Mouse (Mus musculus) hindbrain, embryonic 10.5 days (tissue): ENCODE data around the gene Adam20. TPM values are rescaled to one million over a fixed set of nuclear protein-coding genes. Genes with fewer than 3 reads are reported as not detected.
"Not testable (repeated sequence)": the region's sequence is repeated elsewhere in the genome, so short reads cannot be mapped to it uniquely, and the experiment has no call there.

ENCODE experiments used
- DNase-seq: peaks from one replicate; pipeline ENCODE4 v3.0.0-alpha.2; 2017; ENCODE audit warnings: low spot score
- H3K27ac ChIP-seq: fragments of 300-500 bp; sonication (generic); 2 replicates; pipeline ENCODE4 v1.5.1; 2016; ENCODE audit warnings: mild to moderate bottlenecking, moderate library complexity
- H3K27me3 ChIP-seq: fragments of 300-500 bp; sonication (generic); 2 replicates; pipeline ENCODE4 v1.6.1; 2016; ENCODE audit warnings: mild to moderate bottlenecking; ENCODE audit not compliant: poor library complexity, insufficient read depth, severe bottlenecking
- H3K36me3 ChIP-seq: fragments of 300-500 bp; sonication (generic); 2 replicates; pipeline ENCODE4 v1.6.1; 2016; ENCODE audit warnings: mild to moderate bottlenecking, moderate library complexity
- H3K4me1 ChIP-seq: fragments of 300-500 bp; sonication (generic); replicated peaks from 2 replicates; pipeline ENCODE4 v1.6.1; 2016; ENCODE audit warnings: mild to moderate bottlenecking
- H3K4me3 ChIP-seq: fragments of 300-500 bp; sonication (generic); 2 replicates; pipeline ENCODE4 v1.5.1; 2016; ENCODE audit warnings: mild to moderate bottlenecking, moderate library complexity
- H3K9me3 ChIP-seq: fragments of 300-500 bp; sonication (generic); 2 replicates; pipeline ENCODE4 v1.6.1; 2016; ENCODE audit warnings: mild to moderate bottlenecking, moderate library complexity
- WGBS: fragments of 180-500 bp; shearing (Covaris S2); methylation state at CpG from one replicate; pipeline ENCODE4 v1.1.7; 2016; 5-methylcytosine and 5-hydroxymethylcytosine counted together
- polyA plus RNA-seq: library from polyadenylated mRNA; unstranded; fragments of >200 nt; fragmentation: Nextera tagmentation; extraction: Ambion mirVana; gene quantifications from 2 replicates; pipeline ENCODE4 v1.2.1, GENCODE M21; 2016

Gene Adam20
- polyA plus RNA-seq, result not detected in 2 replicates

GRCm38 (mm10) chr8:40792973-40793372, at the start of gene Adam20:
Gene Adam20 (plus strand): TSS chr8:40793273.
- not testable (repeated sequence) for H3K4me1 ChIP-seq, DNase-seq, H3K36me3 ChIP-seq, H3K27ac ChIP-seq, H3K27me3 ChIP-seq, H3K9me3 ChIP-seq, H3K4me3 ChIP-seq
- WGBS, result 76% methylated on average over 1 of the region's 1 CpGs

- H3K27me3 ChIP-seq, H3K4me3 ChIP-seq, H3K27ac ChIP-seq, H3K4me1 ChIP-seq, H3K9me3 ChIP-seq, DNase-seq, H3K36me3 ChIP-seq: not testable (repeated sequence)
- WGBS, result 60% methylated on average over 1 of the region's 1 CpGs
Measured at GRCm38 (mm10) chr8:40751908-40752307, 41.2 kb upstream of the Adam20 start, which contains the start of gene Adam25. Gene Adam25 (plus strand): TSS chr8:40752208.

- Histone ChIP-seq H3K27me3 (no peaks in the 10 kb centered on the region), H3K4me3 (no peak overlapping the region), H3K36me3 (no peaks in the 10 kb centered on the region), H3K4me1 (no peaks in the 10 kb centered on the region), H3K27ac (no peak overlapping the region), H3K9me3 (no peaks in the 10 kb centered on the region)
- DNase-seq, result no peak
Measured at GRCm38 (mm10) chr8:40783320-40783719, 9.8 kb upstream of the Adam20 start.

- H3K27ac ChIP-seq, result no peak overlapping the region
- DNase-seq, result no peak
- H3K36me3 ChIP-seq, result no peaks in the 10 kb centered on the region
- no peak overlapping the region for H3K4me3 ChIP-seq
- H3K27me3 ChIP-seq, result no peaks in the 10 kb centered on the region
- no peaks in the 10 kb centered on the region for H3K9me3 ChIP-seq
- 82% methylated on average over 2 of the region's 2 CpGs for WGBS
- H3K4me1 ChIP-seq, result no peaks in the 10 kb centered on the region
Measured at GRCm38 (mm10) chr8:40803379-40804079, 10.5 kb downstream of the Adam20 start.

Other genes with a start within 250 kb of the Adam20 start
- gene Adam24, start 118.2 kb upstream of the Adam20 start, polyA plus RNA-seq, result not detected in 2 replicates
- not detected in 2 replicates for gene Adam25, start 41.1 kb upstream of the Adam20 start, polyA plus RNA-seq
- gene Adam39, start 29.7 kb downstream of the Adam20 start, polyA plus RNA-seq, result not detected in 2 replicates